Mouse (Mus musculus) hindbrain, embryonic 10.5 days (tissue): ENCODE measurements at regions not wholly inside any gene's neighbourhood (a gene's known extent, or its start where the extent isn't known, plus 50 kb on each side); places are given as distances from the start of the nearest gene placed in this dataset.

Experiments
- DNase-seq: peaks from one replicate; pipeline ENCODE4 v3.0.0-alpha.2; 2017; ENCODE audit warnings: low spot score
- H3K27ac ChIP-seq: fragments of 300-500 bp; sonication (generic); 2 replicates; pipeline ENCODE4 v1.5.1; 2016; ENCODE audit warnings: mild to moderate bottlenecking, moderate library complexity
- H3K27me3 ChIP-seq: fragments of 300-500 bp; sonication (generic); 2 replicates; pipeline ENCODE4 v1.6.1; 2016; ENCODE audit warnings: mild to moderate bottlenecking; ENCODE audit not compliant: poor library complexity, insufficient read depth, severe bottlenecking
- H3K36me3 ChIP-seq: fragments of 300-500 bp; sonication (generic); 2 replicates; pipeline ENCODE4 v1.6.1; 2016; ENCODE audit warnings: mild to moderate bottlenecking, moderate library complexity
- H3K4me1 ChIP-seq: fragments of 300-500 bp; sonication (generic); replicated peaks from 2 replicates; pipeline ENCODE4 v1.6.1; 2016; ENCODE audit warnings: mild to moderate bottlenecking
- H3K4me3 ChIP-seq: fragments of 300-500 bp; sonication (generic); 2 replicates; pipeline ENCODE4 v1.5.1; 2016; ENCODE audit warnings: mild to moderate bottlenecking, moderate library complexity
- H3K9me3 ChIP-seq: fragments of 300-500 bp; sonication (generic); 2 replicates; pipeline ENCODE4 v1.6.1; 2016; ENCODE audit warnings: mild to moderate bottlenecking, moderate library complexity
- WGBS: fragments of 180-500 bp; shearing (Covaris S2); methylation state at CpG from one replicate; pipeline ENCODE4 v1.1.7; 2016; 5-methylcytosine and 5-hydroxymethylcytosine counted together

- no peak for DNase-seq
- Histone ChIP-seq H3K4me1 (no peaks in the 10 kb centered on the region), H3K4me3 (no peak overlapping the region), H3K27me3 (no peaks in the 10 kb centered on the region), H3K9me3 (no peaks in the 10 kb centered on the region), H3K27ac (no peak overlapping the region), H3K36me3 (no peaks in the 10 kb centered on the region)
- 89% methylated on average over 3 of the region's 3 CpGs for WGBS
Measured at GRCm38 (mm10) chr19:26510887-26511286, 94.0 kb upstream of the Smarca2 start.

- H3K4me1 ChIP-seq: no peaks in the 10 kb centered on the region
- H3K4me3 ChIP-seq: no peak overlapping the region
- 80% methylated on average over 6 of the region's 6 CpGs for WGBS
- H3K27me3 ChIP-seq: no peaks in the 10 kb centered on the region
- H3K36me3 ChIP-seq: no peaks in the 10 kb centered on the region
- DNase-seq: no peak
- H3K9me3 ChIP-seq: no peaks in the 10 kb centered on the region
- no peak overlapping the region for H3K27ac ChIP-seq
Measured at GRCm38 (mm10) chr19:26511756-26512155, 93.1 kb upstream of the Smarca2 start.

- H3K9me3 ChIP-seq: no peaks in the 10 kb centered on the region
- H3K27ac ChIP-seq: no peak overlapping the region
- no peaks in the 10 kb centered on the region for H3K27me3 ChIP-seq
- H3K4me1 ChIP-seq: peaks cover 5% of the 10 kb centered on the region; the same call in 1 of the 2 replicates
- 93% methylated on average over 3 of the region's 3 CpGs for WGBS
- H3K4me3 ChIP-seq: no peak overlapping the region
- DNase-seq: no peak
- H3K36me3 ChIP-seq: no peaks in the 10 kb centered on the region
Measured at GRCm38 (mm10) chr19:26524583-26524982, 80.3 kb upstream of the Smarca2 start.

GRCm38 (mm10) chr19:26531390-26531789 is 73.5 kb upstream of the Smarca2 start:
- no peaks in the 10 kb centered on the region for H3K27me3 ChIP-seq
- H3K27ac ChIP-seq: no peak overlapping the region
- no peaks in the 10 kb centered on the region for H3K36me3 ChIP-seq
- 78% methylated on average over 4 of the region's 4 CpGs for WGBS
- no peaks in the 10 kb centered on the region for H3K9me3 ChIP-seq
- H3K4me1 ChIP-seq: no peaks in the 10 kb centered on the region
- H3K4me3 ChIP-seq: no peak overlapping the region
- DNase-seq: no peak

- no peaks in the 10 kb centered on the region for H3K9me3 ChIP-seq
- 78% methylated on average over 6 of the region's 6 CpGs for WGBS
- no peak for DNase-seq
- H3K27me3 ChIP-seq: no peaks in the 10 kb centered on the region
- no peak overlapping the region for H3K27ac ChIP-seq
- H3K4me1 ChIP-seq: no peaks in the 10 kb centered on the region
- no peaks in the 10 kb centered on the region for H3K36me3 ChIP-seq
- H3K4me3 ChIP-seq: no peak overlapping the region
Measured at GRCm38 (mm10) chr19:26532509-26532908, 72.3 kb upstream of the Smarca2 start.

GRCm38 (mm10) chr19:26545671-26546070 is 59.2 kb upstream of the Smarca2 start:
- DNase-seq: no peak
- Histone ChIP-seq H3K9me3 (peaks cover 5% of the 10 kb centered on the region; the same call in 1 of the 2 replicates), H3K4me3 (no peak overlapping the region), H3K27me3 (no peaks in the 10 kb centered on the region), H3K27ac (no peak overlapping the region), H3K4me1 (peaks cover 10% of the 10 kb centered on the region), H3K36me3 (no peaks in the 10 kb centered on the region)
- WGBS: 62% methylated on average over 3 of the region's 3 CpGs

- H3K36me3 ChIP-seq: no peaks in the 10 kb centered on the region
- H3K4me3 ChIP-seq: no peak overlapping the region
- no peak overlapping the region for H3K27ac ChIP-seq
- DNase-seq: no peak
- H3K4me1 ChIP-seq: peaks cover 10% of the 10 kb centered on the region
- 92% methylated on average over 6 of the region's 6 CpGs for WGBS
- H3K27me3 ChIP-seq: no peaks in the 10 kb centered on the region
- H3K9me3 ChIP-seq: no peaks in the 10 kb centered on the region
Measured at GRCm38 (mm10) chr19:26547522-26547921, 57.3 kb upstream of the Smarca2 start.

GRCm38 (mm10) chr19:26548562-26549270 is 56.1 kb upstream of the Smarca2 start:
- Histone ChIP-seq H3K27ac (no peak overlapping the region), H3K4me3 (no peak overlapping the region), H3K4me1 (peaks cover 10% of the 10 kb centered on the region), H3K36me3 (no peaks in the 10 kb centered on the region), H3K9me3 (no peaks in the 10 kb centered on the region), H3K27me3 (no peaks in the 10 kb centered on the region)
- WGBS: 83% methylated on average over 14 of the region's 14 CpGs
- DNase-seq: no peak

- H3K36me3 ChIP-seq: no peaks in the 10 kb centered on the region
- no peak for DNase-seq
- H3K9me3 ChIP-seq: no peaks in the 10 kb centered on the region
- no peaks in the 10 kb centered on the region for H3K27me3 ChIP-seq
- 53% methylated on average over 5 of the region's 5 CpGs for WGBS
- peaks cover 9% of the 10 kb centered on the region for H3K4me1 ChIP-seq
- H3K27ac ChIP-seq: no peak overlapping the region
- H3K4me3 ChIP-seq: no peak overlapping the region
Measured at GRCm38 (mm10) chr19:26550299-26550698, 54.6 kb upstream of the Smarca2 start.
